In the genomic region with DNA sequence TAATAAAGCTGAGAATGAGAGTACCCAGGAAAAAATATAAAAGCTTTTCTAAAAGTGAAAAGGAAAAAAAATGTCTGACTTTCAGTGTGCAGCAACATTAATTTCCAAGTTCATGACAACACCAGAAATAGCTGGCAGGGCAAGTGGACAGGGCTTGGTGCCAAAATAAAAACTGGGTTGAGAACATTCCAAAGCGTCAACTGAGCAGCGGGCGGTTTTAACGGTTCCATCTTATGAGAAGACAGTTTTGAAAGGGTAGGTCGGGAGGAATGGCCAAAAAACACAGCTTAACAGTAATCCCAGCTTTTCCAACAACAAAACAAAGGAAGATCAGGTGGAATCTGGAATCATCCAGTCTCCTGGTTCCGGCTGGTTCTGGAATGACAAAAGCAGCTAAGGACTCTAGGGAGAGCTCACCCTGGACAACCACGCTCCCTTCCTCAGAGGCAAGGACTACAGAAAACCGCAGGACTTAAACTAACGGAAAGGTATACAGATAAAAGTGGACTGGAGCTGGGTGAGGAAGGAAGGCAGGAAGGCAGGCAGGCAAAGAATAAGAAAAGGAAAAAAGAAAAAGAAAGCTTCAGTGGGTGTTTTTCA, we compare ENCODE assay signal across 9 mouse cellular contexts. TPM values are rescaled to one million over a fixed set of nuclear protein-coding genes. Genes with fewer than 3 reads are reported as not detected.
A peak's percentile ranks its signal among the peaks of the same experiment; 100 is the strongest.
DNase-seq lines count a peak whose midpoint lies in the region; ATAC-seq and TF ChIP-seq lines count a peak whose summit lies in the region.
"Had no signal": no experiment of that assay in that cellular context is flagged by ENCODE, and none has a peak within 500 bp of the region (broad histone marks: within the 10 kb centered on the region; RNA-seq: fewer than 3 reads in every experiment).

No protein-coding gene starts in this region.

- TF ChIP-seq EP300 in lung, postnatal 0 days (IDR thresholded peaks at IDR 0.05): peak; percentile 14; the same call in 1 of the 2 replicates

- in situ Hi-C loops in ES-E14 (cut with MboI; ENCODE audit: low sequenced_read_pairs in 2 of 2, unreplicated experiment in 2 of 2): no loop called here

- no peaks in the 10 kb centered on the region for H3K9me3 ChIP-seq in hindbrain, postnatal 0 days (ENCODE audit: low read length)
- no peaks in the 10 kb centered on the region for H3K9me3 ChIP-seq in hindbrain, embryonic 11.5 days (ENCODE audit: control insufficient read depth, low read length)
- no peaks in the 10 kb centered on the region for H3K9me3 ChIP-seq in ES-E14 (ENCODE audit: control insufficient read depth, insufficient read depth, low read depth, low read length)
- no peaks in the 10 kb centered on the region for H3K9me3 ChIP-seq in heart, embryonic 16.5 days (replicated peaks; ENCODE audit: control insufficient read depth, low read length)
- no peaks in the 10 kb centered on the region for H3K9me3 ChIP-seq in lung, postnatal 0 days (ENCODE audit: low read length)
- no peaks in the 10 kb centered on the region for H3K9me3 ChIP-seq in hindbrain, embryonic 16.5 days (ENCODE audit: control insufficient read depth, low read length)

- H3K4me3 ChIP-seq in hindbrain, postnatal 0 days (ENCODE audit: low read length): no peak overlapping the region
- H3K4me3 ChIP-seq in hindbrain, embryonic 11.5 days (ENCODE audit: low read depth, low read length): no peak overlapping the region
- no peak overlapping the region for H3K4me3 ChIP-seq in ES-E14 (ENCODE audit: insufficient read depth in 1 of 2, low read depth in 1 of 2, low read length in 2 of 2, poor library complexity in 1 of 2, severe bottlenecking in 1 of 2)
- peak overlapping the region; percentile 22 for H3K4me3 ChIP-seq in heart, embryonic 16.5 days (ENCODE audit: low read length)
- 0 out of 2 replicates have a peak overlapping the region, but pooled peaks have one; percentile 3 for H3K4me3 ChIP-seq in lung, postnatal 0 days (ENCODE audit: low read depth, low read length)
- no peak overlapping the region for H3K4me3 ChIP-seq in hindbrain, embryonic 16.5 days (ENCODE audit: low read length)

- no peak for TF ChIP-seq CTCF in hindbrain, postnatal 0 days (IDR thresholded peaks at IDR 0.05; ENCODE audit: low read depth)
- no peak for TF ChIP-seq CTCF in lung, postnatal 0 days (IDR thresholded peaks at IDR 0.05)

- H3K9ac ChIP-seq in hindbrain, postnatal 0 days (replicated peaks; ENCODE audit: low read length): no peak overlapping the region
- no peak overlapping the region for H3K9ac ChIP-seq in hindbrain, embryonic 11.5 days (ENCODE audit: low read depth, low read length)
- H3K9ac ChIP-seq in ES-E14 (ENCODE audit: insufficient read depth, low read depth, low read length, poor library complexity, severe bottlenecking): no peak overlapping the region
- peak overlapping the region; percentile 69 for H3K9ac ChIP-seq in heart, embryonic 16.5 days (ENCODE audit: low read length)
- H3K9ac ChIP-seq in lung, postnatal 0 days (replicated peaks; ENCODE audit: low read depth): no peak overlapping the region
- no peak overlapping the region; the same call in 1 of the 2 replicates for H3K9ac ChIP-seq in hindbrain, embryonic 16.5 days (ENCODE audit: low read depth, low read length)

- H3K4me1 ChIP-seq in hindbrain, postnatal 0 days (ENCODE audit: insufficient read depth, low read length): 0 out of 2 replicates have a peak, but pooled peaks cover 4% of the 10 kb centered on the region
- H3K4me1 ChIP-seq in hindbrain, embryonic 11.5 days (replicated peaks; ENCODE audit: control insufficient read depth, insufficient read depth, low read length): no peaks in the 10 kb centered on the region
- H3K4me1 ChIP-seq in ES-E14 (ENCODE audit: control insufficient read depth in 2 of 2, insufficient read depth in 2 of 2, low read length in 2 of 2, poor library complexity in 1 of 2): peaks cover 4% of the 10 kb centered on the region in 2 experiments
- H3K4me1 ChIP-seq in heart, embryonic 16.5 days (ENCODE audit: control insufficient read depth, insufficient read depth, low read length): peaks cover 39% of the 10 kb centered on the region
- peaks cover 32% of the 10 kb centered on the region for H3K4me1 ChIP-seq in lung, postnatal 0 days (ENCODE audit: insufficient read depth, low read depth, low read length)
- H3K4me1 ChIP-seq in hindbrain, embryonic 16.5 days (ENCODE audit: control insufficient read depth, insufficient read depth, low read depth, low read length): peaks cover 5% of the 10 kb centered on the region; the same call in 1 of the 2 replicates

- 49% methylated on average over 9 of the region's 9 CpGs for WGBS in hindbrain, postnatal 0 days
- WGBS in hindbrain, embryonic 11.5 days: 89% methylated on average over 9 of the region's 9 CpGs
- whole genome bisulfite sequencing in heart, embryonic 16.5 days: 18% methylated on average over 9 of the region's 9 CpGs
- 26% methylated on average over 9 of the region's 9 CpGs for WGBS in lung, postnatal 0 days
- 72% methylated on average over 9 of the region's 9 CpGs for WGBS in hindbrain, embryonic 16.5 days

- peak; percentile 47; the same call in 1 of the 2 replicates for ATAC-seq in hindbrain, postnatal 0 days
- no peak for ATAC-seq in hindbrain, embryonic 11.5 days (ENCODE audit: low FRiP score)
- ATAC-seq in heart, embryonic 16.5 days (replicated peaks; ENCODE audit: extremely low read depth, insufficient read depth, low FRiP score): peak; percentile 74
- ATAC-seq in lung, postnatal 0 days: peak; percentile 74
- ATAC-seq in hindbrain, embryonic 16.5 days: no peak

- H3K27ac ChIP-seq in hindbrain, postnatal 0 days: peak overlapping the region; percentile 54; the same call in 1 of the 2 replicates
- no peak overlapping the region for H3K27ac ChIP-seq in hindbrain, embryonic 11.5 days (ENCODE audit: low read depth, low read length)
- peak overlapping the region; percentile 58; the same call in 1 of the 2 replicates for H3K27ac ChIP-seq in ES-E14 (ENCODE audit: insufficient read depth, low read depth, low read length, poor library complexity, severe bottlenecking)
- H3K27ac ChIP-seq in heart, embryonic 16.5 days (ENCODE audit: low read length): peak overlapping the region; percentile 98
- H3K27ac ChIP-seq in lung, postnatal 0 days (ENCODE audit: low read length): peak overlapping the region; percentile 63
- no peak overlapping the region; the same call in none of the 2 replicates for H3K27ac ChIP-seq in hindbrain, embryonic 16.5 days (ENCODE audit: low read depth, low read length)

- H3K27me3 ChIP-seq in hindbrain, postnatal 0 days (ENCODE audit: insufficient read depth, low read length): no peaks in the 10 kb centered on the region
- no peaks in the 10 kb centered on the region for H3K27me3 ChIP-seq in hindbrain, embryonic 11.5 days (ENCODE audit: control insufficient read depth, insufficient read depth, low read length)
- no peaks in the 10 kb centered on the region for H3K27me3 ChIP-seq in heart, embryonic 16.5 days (ENCODE audit: control insufficient read depth, insufficient read depth, low read length)
- H3K27me3 ChIP-seq in lung, postnatal 0 days (replicated peaks; ENCODE audit: insufficient read depth, low read length): no peaks in the 10 kb centered on the region
- H3K27me3 ChIP-seq in hindbrain, embryonic 16.5 days (replicated peaks; ENCODE audit: control insufficient read depth, insufficient read depth, low read length): no peaks in the 10 kb centered on the region

- H3K4me2 ChIP-seq in hindbrain, postnatal 0 days (ENCODE audit: low read depth, low read length): no peak overlapping the region
- H3K4me2 ChIP-seq in hindbrain, embryonic 11.5 days (replicated peaks; ENCODE audit: low read depth, low read length): no peak overlapping the region
- H3K4me2 ChIP-seq in heart, embryonic 16.5 days (ENCODE audit: low read depth, low read length): peak overlapping the region; percentile 63
- peak overlapping the region; percentile 39 for H3K4me2 ChIP-seq in lung, postnatal 0 days (replicated peaks; ENCODE audit: low read depth, low read length)
- H3K4me2 ChIP-seq in hindbrain, embryonic 16.5 days (ENCODE audit: low read length): no peak overlapping the region

- peaks cover 6% of the 10 kb centered on the region; the same call in 1 of the 2 replicates for H3K36me3 ChIP-seq in hindbrain, postnatal 0 days (ENCODE audit: insufficient read depth, low read length)
- no peaks in the 10 kb centered on the region for H3K36me3 ChIP-seq in hindbrain, embryonic 11.5 days (ENCODE audit: control insufficient read depth, insufficient read depth, low read length)
- no peaks in the 10 kb centered on the region; the same call in 1 of the 2 replicates for H3K36me3 ChIP-seq in ES-E14 (ENCODE audit: control insufficient read depth, insufficient read depth, low read length, poor library complexity, severe bottlenecking)
- H3K36me3 ChIP-seq in heart, embryonic 16.5 days (ENCODE audit: control insufficient read depth, insufficient read depth): peaks cover 7% of the 10 kb centered on the region; the same call in 1 of the 2 replicates
- H3K36me3 ChIP-seq in lung, postnatal 0 days (ENCODE audit: insufficient read depth, low read length): peaks cover 3% of the 10 kb centered on the region; the same call in 1 of the 2 replicates
- H3K36me3 ChIP-seq in hindbrain, embryonic 16.5 days (ENCODE audit: control insufficient read depth, insufficient read depth, low read length): peaks cover 5% of the 10 kb centered on the region

- DNase-seq in hindbrain, postnatal 0 days (ENCODE audit: low spot score): peak; percentile 59
- no peak for DNase-seq in hindbrain, embryonic 11.5 days (ENCODE audit: low spot score)
- DNase-seq in ES-E14 (ENCODE audit: low read depth, low spot score): peak; percentile 46
- DNase-seq in cerebellum, postnatal 14 days: peak; percentile 78 to 86
- DNase-seq in lung, postnatal 0 days (ENCODE audit: low spot score): peak; percentile 83
- DNase-seq in yolk sac, embryonic 10.5 days (ENCODE audit: low spot score): no peak

RNA-seq across cellular contexts. Expression of a gene that starts 19.7 kb away (rescaled TPM):
- 52.6 and 59.3 TPM in 2 replicates for total RNA-seq in hindbrain, postnatal 0 days (2014; rRNA removed)
- 8.1 and 8.4 TPM in 2 replicates for polyA plus RNA-seq in hindbrain, postnatal 0 days (2015; fragmentation: Nextera tagmentation; extraction: Ambion mirVana)
- polyA plus RNA-seq in hindbrain, embryonic 11.5 days (2014; fragmentation: Nextera tagmentation; extraction: Ambion mirVana): 14.9 and 17.4 TPM in 2 replicates
- 20.2 and 21.8 TPM in 2 replicates for total RNA-seq in ES-E14 (2012; rRNA removed)
- 10.8 and 11.6 TPM in 2 replicates for polyA plus RNA-seq in heart, embryonic 16.5 days (2015; fragmentation: Nextera tagmentation; extraction: Ambion mirVana)
- polyA plus RNA-seq in lung, postnatal 0 days (2015; fragmentation: Nextera tagmentation; extraction: Ambion mirVana): 13.8 and 14.1 TPM in 2 replicates
- 8.9 and 10.1 TPM in 2 replicates for polyA plus RNA-seq in hindbrain, embryonic 16.5 days (2015; fragmentation: Nextera tagmentation; extraction: Ambion mirVana)

RNA-seq across cellular contexts. Expression of a gene that starts 32.5 kb away (rescaled TPM):
- not detected in 2 replicates for total RNA-seq in hindbrain, postnatal 0 days (2014; rRNA removed)
- not detected in 2 replicates for polyA plus RNA-seq in hindbrain, postnatal 0 days (2015; fragmentation: Nextera tagmentation; extraction: Ambion mirVana)
- not detected in 2 replicates for polyA plus RNA-seq in hindbrain, embryonic 11.5 days (2014; fragmentation: Nextera tagmentation; extraction: Ambion mirVana)
- total RNA-seq in ES-E14 (2012; rRNA removed): not detected in 2 replicates
- polyA plus RNA-seq in heart, embryonic 16.5 days (2015; fragmentation: Nextera tagmentation; extraction: Ambion mirVana): not detected in 2 replicates
- not detected in 2 replicates for polyA plus RNA-seq in lung, postnatal 0 days (2015; fragmentation: Nextera tagmentation; extraction: Ambion mirVana)
- not detected in 2 replicates for polyA plus RNA-seq in hindbrain, embryonic 16.5 days (2015; fragmentation: Nextera tagmentation; extraction: Ambion mirVana)
- polyA plus RNA-seq: frontal cortex, adult 2 months had no signal

RNA-seq across cellular contexts. Expression of a gene that starts 33.8 kb away (rescaled TPM):
- 7.7 and 10.8 TPM in 2 replicates for total RNA-seq in hindbrain, postnatal 0 days (2014; rRNA removed)
- polyA plus RNA-seq in hindbrain, postnatal 0 days (2015; fragmentation: Nextera tagmentation; extraction: Ambion mirVana): 7.8 and 10.1 TPM in 2 replicates
- polyA plus RNA-seq in hindbrain, embryonic 11.5 days (2014; fragmentation: Nextera tagmentation; extraction: Ambion mirVana): 12.4 and 13.3 TPM in 2 replicates
- total RNA-seq in ES-E14 (2012; rRNA removed): 0.79 and 1.2 TPM in 2 replicates
- polyA plus RNA-seq in heart, embryonic 16.5 days (2015; fragmentation: Nextera tagmentation; extraction: Ambion mirVana): 18.4 and 22.1 TPM in 2 replicates
- 98.3 and 105 TPM in 2 replicates for polyA plus RNA-seq in lung, postnatal 0 days (2015; fragmentation: Nextera tagmentation; extraction: Ambion mirVana)
- 10.0 and 10.5 TPM in 2 replicates for polyA plus RNA-seq in hindbrain, embryonic 16.5 days (2015; fragmentation: Nextera tagmentation; extraction: Ambion mirVana)

RNA-seq across cellular contexts. Expression of a gene that starts 37.6 kb away (rescaled TPM):
- 3.0 and 7.9 TPM in 2 replicates for total RNA-seq in hindbrain, postnatal 0 days (2014; rRNA removed)
- polyA plus RNA-seq in hindbrain, postnatal 0 days (2015; fragmentation: Nextera tagmentation; extraction: Ambion mirVana): 15.4 and 19.1 TPM in 2 replicates
- polyA plus RNA-seq in hindbrain, embryonic 11.5 days (2014; fragmentation: Nextera tagmentation; extraction: Ambion mirVana): 31.4 and 40.3 TPM in 2 replicates
- 7.1 and 8.2 TPM in 2 replicates for total RNA-seq in ES-E14 (2012; rRNA removed)
- polyA plus RNA-seq in heart, embryonic 16.5 days (2015; fragmentation: Nextera tagmentation; extraction: Ambion mirVana): 17.1 and 18.7 TPM in 2 replicates
- polyA plus RNA-seq in lung, postnatal 0 days (2015; fragmentation: Nextera tagmentation; extraction: Ambion mirVana): 15.6 and 18.0 TPM in 2 replicates
- polyA plus RNA-seq in hindbrain, embryonic 16.5 days (2015; fragmentation: Nextera tagmentation; extraction: Ambion mirVana): 16.9 and 17.0 TPM in 2 replicates

RNA-seq across cellular contexts. Expression of a gene that starts 37.7 kb away (rescaled TPM):
- 16.1 and 25.8 TPM in 2 replicates for total RNA-seq in hindbrain, postnatal 0 days (2014; rRNA removed)
- polyA plus RNA-seq in hindbrain, postnatal 0 days (2015; fragmentation: Nextera tagmentation; extraction: Ambion mirVana): 16.4 and 20.1 TPM in 2 replicates
- 24.7 and 25.2 TPM in 2 replicates for polyA plus RNA-seq in hindbrain, embryonic 11.5 days (2014; fragmentation: Nextera tagmentation; extraction: Ambion mirVana)
- total RNA-seq in ES-E14 (2012; rRNA removed): 10.1 and 12.8 TPM in 2 replicates
- 16.2 and 17.2 TPM in 2 replicates for polyA plus RNA-seq in heart, embryonic 16.5 days (2015; fragmentation: Nextera tagmentation; extraction: Ambion mirVana)
- 15.1 and 16.3 TPM in 2 replicates for polyA plus RNA-seq in lung, postnatal 0 days (2015; fragmentation: Nextera tagmentation; extraction: Ambion mirVana)
- polyA plus RNA-seq in hindbrain, embryonic 16.5 days (2015; fragmentation: Nextera tagmentation; extraction: Ambion mirVana): 22.1 and 26.0 TPM in 2 replicates

Comparison
In these comparisons a context has a peak if more than half of its experiments do, and no peak if none do; other contexts are left out.
1. ATAC-seq: peak in hindbrain, postnatal 0 days (single experiment), heart, embryonic 16.5 days (single experiment) and lung, postnatal 0 days (single experiment); none in hindbrain, embryonic 11.5 days (single experiment) and hindbrain, embryonic 16.5 days (single experiment).
2. DNase-seq: peak in hindbrain, postnatal 0 days (single experiment), ES-E14 (single experiment), cerebellum, postnatal 14 days (2 of 2) and lung, postnatal 0 days (single experiment); none in hindbrain, embryonic 11.5 days (single experiment) and yolk sac, embryonic 10.5 days (single experiment).
3. H3K27ac ChIP-seq: peak in hindbrain, postnatal 0 days (single experiment), ES-E14 (single experiment), heart, embryonic 16.5 days (single experiment) and lung, postnatal 0 days (single experiment); none in hindbrain, embryonic 11.5 days (single experiment) and hindbrain, embryonic 16.5 days (single experiment).
4. H3K4me2 ChIP-seq: peak in heart, embryonic 16.5 days (single experiment) and lung, postnatal 0 days (single experiment); none in hindbrain, postnatal 0 days (single experiment), hindbrain, embryonic 11.5 days (single experiment) and hindbrain, embryonic 16.5 days (single experiment).
5. H3K4me3 ChIP-seq: peak in heart, embryonic 16.5 days (single experiment) and lung, postnatal 0 days (single experiment); none in hindbrain, postnatal 0 days (single experiment), hindbrain, embryonic 11.5 days (single experiment), ES-E14 (0 of 2) and hindbrain, embryonic 16.5 days (single experiment).